Mouse (Mus musculus): ENCODE data around the gene Cby1. TPM values are rescaled to one million over a fixed set of nuclear protein-coding genes. Genes with fewer than 3 reads are reported as not detected.
A peak's percentile ranks its signal among the peaks of the same experiment; 100 is the strongest.

Gene Cby1
- polyA plus RNA-seq, 2 experiments, result 4.6 to 13.4 TPM

DNA sequence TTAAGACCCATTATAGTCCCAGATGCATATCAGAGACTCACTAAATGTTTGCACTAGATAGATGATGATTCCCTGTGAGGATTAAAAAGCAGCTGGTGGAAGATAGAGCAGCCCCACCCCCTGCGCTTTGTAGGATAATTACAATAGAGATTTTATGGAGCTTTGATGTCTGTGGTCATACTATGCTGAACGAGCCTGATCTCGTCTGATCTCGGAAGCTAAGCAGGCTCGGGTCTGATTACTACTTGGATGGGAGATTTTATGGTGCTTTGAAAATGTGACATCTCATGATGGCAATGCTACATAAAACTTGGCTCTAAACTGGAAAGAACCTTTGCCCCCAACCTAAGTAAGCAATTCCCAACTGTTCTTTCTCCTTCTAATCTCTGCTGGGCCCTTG is 33.3 kb downstream of the Cby1 start:
- peak overlapping the region; percentile 45 to 94 for H3K4me3 ChIP-seq (ENCODE audit: insufficient read depth in 1 of 2, low read depth in 2 of 2, low read length in 2 of 2)
- TF ChIP-seq EP300 (IDR thresholded peaks at IDR 0.05; ENCODE audit: low read depth) (no peak), CTCF (IDR thresholded peaks at IDR 0.05; ENCODE audit: low read depth) (no peak)
- H3K9me3 ChIP-seq (ENCODE audit: control insufficient read depth, low read length), result no peaks in the 10 kb centered on the region
- H3K36me3 ChIP-seq (replicated peaks; ENCODE audit: control insufficient read depth, insufficient read depth, low read depth), result peaks cover 15% of the 10 kb centered on the region
- peak overlapping the region; percentile 88 for H3K27ac ChIP-seq
- ATAC-seq (ENCODE audit: insufficient read depth), result no peak
- H3K4me2 ChIP-seq (ENCODE audit: low read depth), result peak overlapping the region; percentile 95
- no peaks in the 10 kb centered on the region for H3K27me3 ChIP-seq (ENCODE audit: control insufficient read depth, insufficient read depth, low read length)
- DNase-seq (ENCODE audit: low read depth in 3 of 3, low spot score in 3 of 3), result no peak
- peaks cover 63 to 69% of the 10 kb centered on the region in 2 experiments for H3K4me1 ChIP-seq (replicated peaks; ENCODE audit: control insufficient read depth in 2 of 2, insufficient read depth in 2 of 2, low read length in 1 of 2)
- H3K9ac ChIP-seq (replicated peaks), result peak overlapping the region; percentile 94
- whole genome bisulfite sequencing (ENCODE audit: insufficient replicate concordance), result 48% methylated on average over 5 of the region's 5 CpGs

DNA sequence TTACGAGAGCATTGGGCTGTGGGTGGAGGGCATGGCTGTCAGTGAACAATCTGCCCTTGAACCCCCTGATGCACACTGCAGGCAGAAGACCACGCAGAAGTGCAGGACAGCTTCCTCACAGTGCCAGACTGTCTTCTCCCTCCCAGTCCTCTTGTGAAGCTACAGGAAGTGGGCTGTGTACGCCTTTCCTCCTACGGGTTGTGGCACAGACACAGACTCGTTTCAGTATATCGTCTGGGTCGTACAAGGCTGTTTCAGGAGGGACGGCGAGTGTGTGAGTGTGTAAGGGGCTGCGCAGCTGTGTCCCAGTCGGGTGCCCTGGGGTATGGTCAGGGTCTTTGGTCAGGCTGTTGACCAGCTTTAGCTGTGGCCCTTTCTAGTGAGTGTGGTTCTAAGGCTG is 34.7 kb downstream of the Cby1 start:
- Histone ChIP-seq H3K27me3 (ENCODE audit: control insufficient read depth, insufficient read depth, low read length) (no peaks in the 10 kb centered on the region), H3K36me3 (replicated peaks; ENCODE audit: control insufficient read depth, insufficient read depth, low read depth) (peaks cover 19% of the 10 kb centered on the region), H3K27ac (peak overlapping the region; percentile 88), H3K4me2 (ENCODE audit: low read depth) (peak overlapping the region; percentile 95), H3K4me3 (ENCODE audit: insufficient read depth in 1 of 2, low read depth in 2 of 2, low read length in 2 of 2) (peak overlapping the region; percentile 57 to 94), H3K9me3 (ENCODE audit: control insufficient read depth, low read length) (no peaks in the 10 kb centered on the region), H3K9ac (replicated peaks) (peak overlapping the region; percentile 94), H3K4me1 (replicated peaks; ENCODE audit: control insufficient read depth in 2 of 2, insufficient read depth in 2 of 2, low read length in 1 of 2) (peaks cover 60 to 72% of the 10 kb centered on the region in 2 experiments)
- ATAC-seq (ENCODE audit: insufficient read depth) (no peak), DNase-seq (ENCODE audit: low read depth in 3 of 3, low spot score in 3 of 3) (no peak)
- 12% methylated on average over 11 of the region's 11 CpGs for WGBS (ENCODE audit: insufficient replicate concordance)
- TF ChIP-seq EP300 (IDR thresholded peaks at IDR 0.05; ENCODE audit: low read depth) (no peak), CTCF (IDR thresholded peaks at IDR 0.05; ENCODE audit: low read depth) (no peak)

DNA sequence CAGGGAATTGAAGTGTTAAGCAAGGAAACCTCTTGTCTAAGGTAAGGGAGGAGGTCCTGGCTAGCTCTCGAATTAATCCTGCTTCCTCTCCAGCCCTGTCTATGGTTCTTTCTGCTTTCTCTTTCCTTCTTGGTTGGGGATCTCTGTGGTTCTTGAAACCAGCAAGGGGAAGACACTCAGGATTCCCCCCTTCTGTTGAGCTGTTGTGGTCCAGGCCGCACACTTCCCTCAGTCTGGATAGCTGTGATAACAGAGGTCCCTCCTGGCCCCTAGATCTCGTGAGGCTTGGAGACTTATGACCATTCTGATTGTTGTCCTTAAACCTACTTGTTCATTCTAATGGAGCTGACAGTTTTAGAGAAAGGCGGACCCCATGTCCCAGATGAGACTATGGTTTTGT is 35.5 kb downstream of the Cby1 start:
- Histone ChIP-seq H3K36me3 (replicated peaks; ENCODE audit: control insufficient read depth, insufficient read depth, low read depth) (peaks cover 22% of the 10 kb centered on the region), H3K27ac (peak overlapping the region; percentile 88), H3K9ac (replicated peaks) (peak overlapping the region; percentile 94), H3K9me3 (ENCODE audit: control insufficient read depth, low read length) (no peaks in the 10 kb centered on the region), H3K4me1 (replicated peaks; ENCODE audit: control insufficient read depth in 2 of 2, insufficient read depth in 2 of 2, low read length in 1 of 2) (peaks cover 54 to 68% of the 10 kb centered on the region in 2 experiments), H3K4me3 (ENCODE audit: insufficient read depth in 1 of 2, low read depth in 2 of 2, low read length in 2 of 2) (peak overlapping the region; percentile 57 to 94), H3K27me3 (ENCODE audit: control insufficient read depth, insufficient read depth, low read length) (no peaks in the 10 kb centered on the region), H3K4me2 (ENCODE audit: low read depth) (peak overlapping the region; percentile 95)
- 12% methylated on average over 4 of the region's 4 CpGs for WGBS (ENCODE audit: insufficient replicate concordance)
- no peak for TF ChIP-seq CTCF (IDR thresholded peaks at IDR 0.05; ENCODE audit: low read depth)
- TF ChIP-seq EP300 (IDR thresholded peaks at IDR 0.05; ENCODE audit: low read depth), result peak; percentile 71
- DNase-seq (ENCODE audit: low read depth in 3 of 3, low spot score in 3 of 3) (peak; percentile 68 to 80 (median 77)), ATAC-seq (ENCODE audit: insufficient read depth) (peak; percentile 16; the same call in 1 of the 2 replicates)

DNA sequence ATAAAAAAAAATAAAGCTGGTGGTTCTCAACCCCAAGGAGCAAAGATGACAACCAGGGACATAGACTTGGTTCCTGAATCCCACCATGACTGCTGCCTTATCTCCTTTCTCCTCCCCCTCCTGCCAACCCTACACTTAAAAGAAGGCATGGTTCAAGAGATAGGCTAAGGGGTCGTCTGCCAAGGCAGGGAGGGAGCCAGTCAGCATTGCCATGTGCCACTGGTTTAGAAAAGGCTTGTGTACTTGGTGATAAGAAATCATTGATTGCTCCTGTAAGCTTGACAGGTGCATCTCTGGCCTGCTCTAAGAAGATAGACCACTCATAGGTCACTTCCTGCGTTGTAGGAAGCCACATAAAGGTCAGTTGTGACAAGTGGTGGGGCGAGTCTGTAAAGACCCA is 36.5 kb downstream of the Cby1 start:
- Histone ChIP-seq H3K9me3 (ENCODE audit: control insufficient read depth, low read length) (no peaks in the 10 kb centered on the region), H3K27ac (peak overlapping the region; percentile 88), H3K36me3 (replicated peaks; ENCODE audit: control insufficient read depth, insufficient read depth, low read depth) (peaks cover 22% of the 10 kb centered on the region), H3K9ac (replicated peaks) (peak overlapping the region; percentile 51), H3K4me2 (ENCODE audit: low read depth) (peak overlapping the region; percentile 95), H3K27me3 (ENCODE audit: control insufficient read depth, insufficient read depth, low read length) (no peaks in the 10 kb centered on the region), H3K4me1 (replicated peaks; ENCODE audit: control insufficient read depth in 2 of 2, insufficient read depth in 2 of 2, low read length in 1 of 2) (peaks cover 51 to 62% of the 10 kb centered on the region in 2 experiments), H3K4me3 (ENCODE audit: insufficient read depth in 1 of 2, low read depth in 2 of 2, low read length in 2 of 2) (peak overlapping the region in 1 of 2 experiments; percentile 94; a peak in 1 of 4 replicates)
- TF ChIP-seq EP300 (IDR thresholded peaks at IDR 0.05; ENCODE audit: low read depth), result peak; percentile 86
- TF ChIP-seq CTCF (IDR thresholded peaks at IDR 0.05; ENCODE audit: low read depth), result no peak
- peak; percentile 44 for ATAC-seq (ENCODE audit: insufficient read depth)
- WGBS (ENCODE audit: insufficient replicate concordance), result 10% methylated on average over 3 of the region's 3 CpGs
- peak in 2 of 3 experiments; percentile 66 to 68 for DNase-seq (ENCODE audit: low read depth in 3 of 3, low spot score in 3 of 3)

DNA sequence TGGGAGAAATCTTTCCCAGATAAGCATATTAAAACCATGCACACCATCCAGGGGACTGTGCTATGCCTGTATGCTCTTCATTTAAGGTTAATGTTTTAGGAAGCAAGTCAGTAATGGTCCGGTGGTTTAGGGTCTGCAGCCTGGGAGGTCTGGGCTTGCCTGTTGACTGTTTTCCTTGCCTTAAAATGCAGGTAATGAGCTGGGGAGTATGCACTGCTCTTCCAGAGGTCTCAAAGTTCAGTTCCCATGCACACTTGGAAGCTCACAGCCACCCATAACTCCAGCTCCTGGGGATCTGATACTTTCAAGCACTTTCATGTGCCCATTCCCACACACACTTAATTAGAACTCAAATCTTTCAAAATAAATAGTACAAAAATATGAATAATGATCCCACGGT is 37.5 kb downstream of the Cby1 start:
- ATAC-seq (ENCODE audit: insufficient read depth) (no peak), DNase-seq (ENCODE audit: low read depth in 3 of 3, low spot score in 3 of 3) (no peak)
- Histone ChIP-seq H3K4me1 (replicated peaks; ENCODE audit: control insufficient read depth in 2 of 2, insufficient read depth in 2 of 2, low read length in 1 of 2) (peaks cover 51 to 62% of the 10 kb centered on the region in 2 experiments), H3K4me3 (ENCODE audit: insufficient read depth in 1 of 2, low read depth in 2 of 2, low read length in 2 of 2) (no peak overlapping the region), H3K27ac (no peak overlapping the region; the same call in 1 of the 2 replicates), H3K36me3 (replicated peaks; ENCODE audit: control insufficient read depth, insufficient read depth, low read depth) (peaks cover 22% of the 10 kb centered on the region), H3K9ac (replicated peaks) (peak overlapping the region; percentile 18; the same call in 1 of the 2 replicates), H3K27me3 (ENCODE audit: control insufficient read depth, insufficient read depth, low read length) (no peaks in the 10 kb centered on the region), H3K9me3 (ENCODE audit: control insufficient read depth, low read length) (no peaks in the 10 kb centered on the region), H3K4me2 (ENCODE audit: low read depth) (peak overlapping the region; percentile 95)
- TF ChIP-seq CTCF (IDR thresholded peaks at IDR 0.05; ENCODE audit: low read depth), result no peak
- TF ChIP-seq EP300 (IDR thresholded peaks at IDR 0.05; ENCODE audit: low read depth), result no peak
- 96% methylated on average over 2 of the region's 2 CpGs for WGBS (ENCODE audit: insufficient replicate concordance)

All from liver, embryonic 14.5 days (tissue).